Mouse (Mus musculus): Measurements from ENCODE around the gene Sufu.

Sufu gene

GRCm38 (mm10) chr19:46392018-46392417 is 4.7 kb upstream of the Sufu start:
- DNase-seq (ENCODE audit: low read depth, low spot score), result peak; percentile 40

GRCm38 (mm10) chr19:46394712-46395108 is 2.0 kb upstream of the Sufu start:
- no peak for DNase-seq (ENCODE audit: low read depth, low spot score)

- DNase-seq (ENCODE audit: low read depth, low spot score), result peak; percentile 100
Observed at GRCm38 (mm10) chr19:46395109-46396009, 1.3 kb upstream of the Sufu start, which contains the start of gene Actr1a. TSS of gene Actr1a (minus strand) at chr19:46395748.

GRCm38 (mm10) chr19:46396109-46396508 is 587 bp upstream of the Sufu start:
- DNase-seq (ENCODE audit: low read depth, low spot score), result no peak

GRCm38 (mm10) chr19:46397436-46398001 is 823 bp downstream of the Sufu start:
- DNase-seq (ENCODE audit: low read depth, low spot score), result no peak

GRCm38 (mm10) chr19:46398401-46398800 is 1.7 kb downstream of the Sufu start:
- no peak for DNase-seq (ENCODE audit: low read depth, low spot score)

GRCm38 (mm10) chr19:46399372-46399771 is 2.7 kb downstream of the Sufu start:
- DNase-seq (ENCODE audit: low read depth, low spot score), result no peak

- peak; percentile 20 for DNase-seq (ENCODE audit: low read depth, low spot score)
Observed at GRCm38 (mm10) chr19:46399886-46400285, 3.2 kb downstream of the Sufu start.

GRCm38 (mm10) chr19:46400558-46400957 is 3.9 kb downstream of the Sufu start:
- no peak for DNase-seq (ENCODE audit: low read depth, low spot score)

- DNase-seq (ENCODE audit: low read depth, low spot score), result no peak
Observed at GRCm38 (mm10) chr19:46404030-46404429, 7.3 kb downstream of the Sufu start.

- DNase-seq (ENCODE audit: low read depth, low spot score), result no peak
Observed at GRCm38 (mm10) chr19:46406592-46407386, 10.1 kb downstream of the Sufu start.

- no peak for DNase-seq (ENCODE audit: low read depth, low spot score)
Observed at GRCm38 (mm10) chr19:46409506-46409905, 12.8 kb downstream of the Sufu start.

GRCm38 (mm10) chr19:46412056-46412805 is 15.5 kb downstream of the Sufu start:
- DNase-seq (ENCODE audit: low read depth, low spot score), result no peak

- DNase-seq (ENCODE audit: low read depth, low spot score), result no peak
Observed at GRCm38 (mm10) chr19:46413969-46414368, 17.3 kb downstream of the Sufu start.

GRCm38 (mm10) chr19:46414486-46414885 is 17.8 kb downstream of the Sufu start:
- no peak for DNase-seq (ENCODE audit: low read depth, low spot score)

GRCm38 (mm10) chr19:46416276-46416675 is 19.6 kb downstream of the Sufu start:
- DNase-seq (ENCODE audit: low read depth, low spot score), result no peak

GRCm38 (mm10) chr19:46418051-46418450 is 21.4 kb downstream of the Sufu start:
- no peak for DNase-seq (ENCODE audit: low read depth, low spot score)

GRCm38 (mm10) chr19:46420410-46420809 is 23.7 kb downstream of the Sufu start:
- no peak for DNase-seq (ENCODE audit: low read depth, low spot score)

- peak; percentile 85 for DNase-seq (ENCODE audit: low read depth, low spot score)
Observed at GRCm38 (mm10) chr19:46422384-46423338, 26.0 kb downstream of the Sufu start.

GRCm38 (mm10) chr19:46425266-46425665 is 28.6 kb downstream of the Sufu start:
- no peak for DNase-seq (ENCODE audit: low read depth, low spot score)
